8 mouse cellular contexts compared by ENCODE assay signal in genomic region chr8:105224413-105225271, GRCm38 (mm10). TPM values are rescaled to one million over a fixed set of nuclear protein-coding genes. Genes with fewer than 3 reads are reported as not detected.
DNase-seq lines count a peak whose midpoint lies in the region; ATAC-seq lines count a peak whose summit lies in the region.

Gene D230025D16Rik (plus strand): TSS chr8:105225145.

- H3K27ac ChIP-seq in intestine, embryonic 14.5 days (ENCODE audit: low read depth) = peak within 1 kb of the TSS; percentile 87

- H3K4me1 ChIP-seq in intestine, embryonic 14.5 days (replicated peaks; ENCODE audit: control insufficient read depth, insufficient read depth, low read length) = peaks cover 11% of the 10 kb centered on the region

- H3K36me3 ChIP-seq in intestine, embryonic 14.5 days (ENCODE audit: control insufficient read depth, insufficient read depth, low read length) = no peaks in the 10 kb centered on the region

- peak; percentile 95 to 99 for DNase-seq in adrenal gland, adult (ENCODE audit: inconsistent age in 2 of 2, low spot score in 1 of 2)
- DNase-seq in embryo, embryonic 10.5 days (ENCODE audit: low spot score) = peak; percentile 97
- peak; percentile 92 for DNase-seq in gastrocnemius, postnatal 25 days
- DNase-seq in intestine, embryonic 14.5 days (ENCODE audit: low spot score) = peak; percentile 99
- DNase-seq in left cerebral cortex, postnatal 14 days (ENCODE audit: low spot score in 2 of 2) = peak; percentile 93 to 96
- peak; percentile 96 for DNase-seq in mesoderm, embryonic 11.5 days (ENCODE audit: low read depth, low spot score)
- peak; percentile 87 to 89 for DNase-seq in right cerebral cortex, postnatal 36 days (ENCODE audit: low spot score in 2 of 2)
- peak; percentile 97 for DNase-seq in yolk sac, embryonic 10.5 days (ENCODE audit: low spot score)

- H3K4me3 ChIP-seq in intestine, embryonic 14.5 days (ENCODE audit: low read depth, low read length) = peak within 1 kb of the TSS; percentile 95

- peak within 1 kb of the TSS; percentile 76 for H3K9ac ChIP-seq in intestine, embryonic 14.5 days (ENCODE audit: low read length)

- no peaks in the 10 kb centered on the region for H3K27me3 ChIP-seq in intestine, embryonic 14.5 days (replicated peaks; ENCODE audit: control insufficient read depth, insufficient read depth, low read length)

- ATAC-seq in intestine, embryonic 14.5 days (replicated peaks; ENCODE audit: low FRiP score, low TSS enrichment, low read depth) = peak; percentile 96

- intact Hi-C loops in left cerebral cortex, postnatal 14 days (cut with DNase I) = loop anchor here (5.0 kb wide), 1 partner anchor 87 kb away; no protein-coding TSS in a partner anchor

- WGBS in intestine, embryonic 14.5 days = 3% methylated on average over 34 of the region's 34 CpGs

- H3K9me3 ChIP-seq in intestine, embryonic 14.5 days (ENCODE audit: control insufficient read depth, low read length) = no peaks in the 10 kb centered on the region

- H3K4me2 ChIP-seq in intestine, embryonic 14.5 days (ENCODE audit: low read length) = peak within 1 kb of the TSS; percentile 92

RNA-seq across cellular contexts. Expression of gene D230025D16Rik, which starts in this region (rescaled TPM):
- 10 to 100 TPM; 13.5 to 24.2 TPM for total RNA-seq in gastrocnemius, postnatal 25 days (2021)
- polyA plus RNA-seq in intestine, embryonic 14.5 days (2014; fragmentation: Nextera tagmentation; extraction: Ambion mirVana) = 29.5 and 29.8 TPM in 2 replicates
- 10 to 100 TPM; 31.7 to 32.1 TPM for total RNA-seq in left cerebral cortex, postnatal 14 days (2021)

Comparison
In these comparisons a context has a peak if more than half of its experiments do, and no peak if none do; other contexts are left out.
1. Peak in every context shown above with its lines: DNase-seq, ATAC-seq, H3K4me3 ChIP-seq and H3K27ac ChIP-seq.